Mouse (Mus musculus) retina, embryonic 14.5 days (tissue): ENCODE measurements around the gene Rap1a.

Experiments
- DNase-seq: peaks from one replicate; pipeline ENCODE4 v3.0.0-alpha.2; 2015; ENCODE audit warnings: low spot score

The Rap1a gene

GRCm38 (mm10) chr3:105693327-105694080, 107.6 kb downstream of the Rap1a start:
- no peak for DNase-seq

GRCm38 (mm10) chr3:105688536-105688935, 112.6 kb downstream of the Rap1a start:
- no peak for DNase-seq

- DNase-seq = peak; percentile 98
Measured at GRCm38 (mm10) chr3:105687324-105688060, 113.6 kb downstream of the Rap1a start, which contains the start of gene Ddx20. Gene Ddx20 (minus strand): TSS chr3:105687574.

GRCm38 (mm10) chr3:105686394-105687323, 114.5 kb downstream of the Rap1a start:
- DNase-seq = no peak

GRCm38 (mm10) chr3:105680346-105680745, 120.8 kb downstream of the Rap1a start:
- no peak for DNase-seq
